Mouse (Mus musculus): Measurements from ENCODE around the gene Parva. TPM values are rescaled to one million over a fixed set of nuclear protein-coding genes. Genes with fewer than 3 reads are reported as not detected.

Parva gene
- polyA plus RNA-seq, 1 experiment from 2014 or later, result 47.2 TPM

- H3K27me3 ChIP-seq (ENCODE audit: control insufficient read depth, insufficient read depth, low read length), result no peaks in the 10 kb centered on the region
- no peak overlapping the region for H3K4me3 ChIP-seq (ENCODE audit: low read depth, low read length)
- no peak overlapping the region for H3K9ac ChIP-seq (ENCODE audit: low read depth, low read length)
- H3K27ac ChIP-seq (ENCODE audit: low read depth, low read length), result peak overlapping the region; percentile 67
- H3K36me3 ChIP-seq (ENCODE audit: control insufficient read depth, insufficient read depth, low read length), result no peaks in the 10 kb centered on the region
- 23% methylated on average over 9 of the region's 9 CpGs for WGBS
- H3K9me3 ChIP-seq (ENCODE audit: control insufficient read depth, low read length), result no peaks in the 10 kb centered on the region
- no peak overlapping the region for H3K4me2 ChIP-seq (replicated peaks; ENCODE audit: low read depth, low read length)
- ATAC-seq (ENCODE audit: low FRiP score), result 0 out of 2 replicates have a peak, but pooled peaks have one; percentile 22
- DNase-seq (ENCODE audit: low spot score), result no peak
- H3K4me1 ChIP-seq (replicated peaks; ENCODE audit: control insufficient read depth, insufficient read depth, low read length), result peaks cover 5% of the 10 kb centered on the region
Measured at GRCm38 (mm10) chr7:112444985-112445367, 17.7 kb downstream of the Parva start.

GRCm38 (mm10) chr7:112446498-112446897 lies 19.2 kb downstream of the Parva start:
- WGBS, result 94% methylated on average over 4 of the region's 4 CpGs

GRCm38 (mm10) chr7:112449954-112450700 lies 22.8 kb downstream of the Parva start:
- no peak overlapping the region for H3K9ac ChIP-seq (ENCODE audit: low read depth, low read length)
- WGBS, result 86% methylated on average over 8 of the region's 8 CpGs
- H3K27ac ChIP-seq (ENCODE audit: low read depth, low read length), result no peak overlapping the region
- no peak overlapping the region for H3K4me2 ChIP-seq (replicated peaks; ENCODE audit: low read depth, low read length)
- no peaks in the 10 kb centered on the region for H3K9me3 ChIP-seq (ENCODE audit: control insufficient read depth, low read length)
- H3K4me3 ChIP-seq (ENCODE audit: low read depth, low read length), result no peak overlapping the region
- DNase-seq (ENCODE audit: low spot score) (no peak), ATAC-seq (ENCODE audit: low FRiP score) (no peak)
- H3K27me3 ChIP-seq (ENCODE audit: control insufficient read depth, insufficient read depth, low read length), result no peaks in the 10 kb centered on the region
- H3K36me3 ChIP-seq (ENCODE audit: control insufficient read depth, insufficient read depth, low read length), result no peaks in the 10 kb centered on the region
- no peaks in the 10 kb centered on the region for H3K4me1 ChIP-seq (replicated peaks; ENCODE audit: control insufficient read depth, insufficient read depth, low read length)

More at GRCm38 (mm10) chr7:112446498-112446897, 19.2 kb downstream of the Parva start:
- H3K9me3 ChIP-seq (ENCODE audit: control insufficient read depth, low read length), result no peaks in the 10 kb centered on the region
- H3K27ac ChIP-seq (ENCODE audit: low read depth, low read length), result no peak overlapping the region
- peaks cover 5% of the 10 kb centered on the region for H3K4me1 ChIP-seq (replicated peaks; ENCODE audit: control insufficient read depth, insufficient read depth, low read length)
- no peaks in the 10 kb centered on the region for H3K36me3 ChIP-seq (ENCODE audit: control insufficient read depth, insufficient read depth, low read length)
- no peak for DNase-seq (ENCODE audit: low spot score)
- no peak for ATAC-seq (ENCODE audit: low FRiP score)
- no peak overlapping the region for H3K9ac ChIP-seq (ENCODE audit: low read depth, low read length)
- H3K4me3 ChIP-seq (ENCODE audit: low read depth, low read length), result no peak overlapping the region
- no peak overlapping the region for H3K4me2 ChIP-seq (replicated peaks; ENCODE audit: low read depth, low read length)
- H3K27me3 ChIP-seq (ENCODE audit: control insufficient read depth, insufficient read depth, low read length), result no peaks in the 10 kb centered on the region

- no peak overlapping the region for H3K9ac ChIP-seq (ENCODE audit: low read depth, low read length)
- H3K4me2 ChIP-seq (replicated peaks; ENCODE audit: low read depth, low read length), result no peak overlapping the region
- H3K27ac ChIP-seq (ENCODE audit: low read depth, low read length), result no peak overlapping the region
- 68% methylated on average over 5 of the region's 5 CpGs for WGBS
- ATAC-seq (ENCODE audit: low FRiP score), result no peak
- H3K27me3 ChIP-seq (ENCODE audit: control insufficient read depth, insufficient read depth, low read length), result no peaks in the 10 kb centered on the region
- H3K9me3 ChIP-seq (ENCODE audit: control insufficient read depth, low read length), result no peaks in the 10 kb centered on the region
- no peaks in the 10 kb centered on the region for H3K36me3 ChIP-seq (ENCODE audit: control insufficient read depth, insufficient read depth, low read length)
- no peaks in the 10 kb centered on the region for H3K4me1 ChIP-seq (replicated peaks; ENCODE audit: control insufficient read depth, insufficient read depth, low read length)
- no peak overlapping the region for H3K4me3 ChIP-seq (ENCODE audit: low read depth, low read length)
- DNase-seq (ENCODE audit: low spot score), result no peak
Measured at GRCm38 (mm10) chr7:112452471-112452870, 25.2 kb downstream of the Parva start.

- WGBS, result 13% methylated on average over 3 of the region's 3 CpGs
- Histone ChIP-seq H3K36me3 (ENCODE audit: control insufficient read depth, insufficient read depth, low read length) (no peaks in the 10 kb centered on the region), H3K9me3 (ENCODE audit: control insufficient read depth, low read length) (no peaks in the 10 kb centered on the region), H3K27me3 (ENCODE audit: control insufficient read depth, insufficient read depth, low read length) (no peaks in the 10 kb centered on the region), H3K4me3 (ENCODE audit: low read depth, low read length) (no peak overlapping the region), H3K9ac (ENCODE audit: low read depth, low read length) (no peak overlapping the region), H3K4me2 (replicated peaks; ENCODE audit: low read depth, low read length) (no peak overlapping the region), H3K4me1 (replicated peaks; ENCODE audit: control insufficient read depth, insufficient read depth, low read length) (no peaks in the 10 kb centered on the region), H3K27ac (ENCODE audit: low read depth, low read length) (no peak overlapping the region)
- DNase-seq (ENCODE audit: low spot score) (no peak), ATAC-seq (ENCODE audit: low FRiP score) (no peak)
Measured at GRCm38 (mm10) chr7:112453805-112454214, 26.5 kb downstream of the Parva start.

- 59% methylated on average over 6 of the region's 6 CpGs for WGBS
- DNase-seq (ENCODE audit: low spot score), result no peak
- no peak overlapping the region for H3K9ac ChIP-seq (ENCODE audit: low read depth, low read length)
- H3K9me3 ChIP-seq (ENCODE audit: control insufficient read depth, low read length), result no peaks in the 10 kb centered on the region
- no peak overlapping the region for H3K27ac ChIP-seq (ENCODE audit: low read depth, low read length)
- H3K36me3 ChIP-seq (ENCODE audit: control insufficient read depth, insufficient read depth, low read length), result no peaks in the 10 kb centered on the region
- no peaks in the 10 kb centered on the region for H3K4me1 ChIP-seq (replicated peaks; ENCODE audit: control insufficient read depth, insufficient read depth, low read length)
- no peak overlapping the region for H3K4me2 ChIP-seq (replicated peaks; ENCODE audit: low read depth, low read length)
- ATAC-seq (ENCODE audit: low FRiP score), result no peak
- H3K27me3 ChIP-seq (ENCODE audit: control insufficient read depth, insufficient read depth, low read length), result no peaks in the 10 kb centered on the region
- no peak overlapping the region for H3K4me3 ChIP-seq (ENCODE audit: low read depth, low read length)
Measured at GRCm38 (mm10) chr7:112454380-112454779, 27.1 kb downstream of the Parva start.

- DNase-seq (ENCODE audit: low spot score) (no peak), ATAC-seq (ENCODE audit: low FRiP score) (no peak)
- no peaks in the 10 kb centered on the region for H3K4me1 ChIP-seq (replicated peaks; ENCODE audit: control insufficient read depth, insufficient read depth, low read length)
- H3K27me3 ChIP-seq (ENCODE audit: control insufficient read depth, insufficient read depth, low read length), result no peaks in the 10 kb centered on the region
- no peak overlapping the region for H3K4me3 ChIP-seq (ENCODE audit: low read depth, low read length)
- no peaks in the 10 kb centered on the region for H3K36me3 ChIP-seq (ENCODE audit: control insufficient read depth, insufficient read depth, low read length)
- 94% methylated on average over 2 of the region's 2 CpGs for WGBS
- H3K9me3 ChIP-seq (ENCODE audit: control insufficient read depth, low read length), result no peaks in the 10 kb centered on the region
- no peak overlapping the region for H3K4me2 ChIP-seq (replicated peaks; ENCODE audit: low read depth, low read length)
- no peak overlapping the region for H3K27ac ChIP-seq (ENCODE audit: low read depth, low read length)
- H3K9ac ChIP-seq (ENCODE audit: low read depth, low read length), result no peak overlapping the region
Measured at GRCm38 (mm10) chr7:112454951-112455350, 27.6 kb downstream of the Parva start.

GRCm38 (mm10) chr7:112455566-112456110 lies 28.3 kb downstream of the Parva start:
- Histone ChIP-seq H3K4me3 (ENCODE audit: low read depth, low read length) (no peak overlapping the region), H3K27ac (ENCODE audit: low read depth, low read length) (no peak overlapping the region), H3K9ac (ENCODE audit: low read depth, low read length) (no peak overlapping the region), H3K9me3 (ENCODE audit: control insufficient read depth, low read length) (no peaks in the 10 kb centered on the region), H3K27me3 (ENCODE audit: control insufficient read depth, insufficient read depth, low read length) (no peaks in the 10 kb centered on the region), H3K4me2 (replicated peaks; ENCODE audit: low read depth, low read length) (no peak overlapping the region), H3K4me1 (replicated peaks; ENCODE audit: control insufficient read depth, insufficient read depth, low read length) (no peaks in the 10 kb centered on the region), H3K36me3 (ENCODE audit: control insufficient read depth, insufficient read depth, low read length) (no peaks in the 10 kb centered on the region)
- ATAC-seq (ENCODE audit: low FRiP score) (no peak), DNase-seq (ENCODE audit: low spot score) (no peak)
- WGBS, result 88% methylated on average over 5 of the region's 5 CpGs

GRCm38 (mm10) chr7:112457373-112457772 lies 30.1 kb downstream of the Parva start:
- Histone ChIP-seq H3K4me3 (ENCODE audit: low read depth, low read length) (no peak overlapping the region), H3K27me3 (ENCODE audit: control insufficient read depth, insufficient read depth, low read length) (no peaks in the 10 kb centered on the region), H3K4me1 (replicated peaks; ENCODE audit: control insufficient read depth, insufficient read depth, low read length) (no peaks in the 10 kb centered on the region), H3K36me3 (ENCODE audit: control insufficient read depth, insufficient read depth, low read length) (no peaks in the 10 kb centered on the region), H3K27ac (ENCODE audit: low read depth, low read length) (no peak overlapping the region), H3K9me3 (ENCODE audit: control insufficient read depth, low read length) (no peaks in the 10 kb centered on the region), H3K9ac (ENCODE audit: low read depth, low read length) (no peak overlapping the region), H3K4me2 (replicated peaks; ENCODE audit: low read depth, low read length) (no peak overlapping the region)
- WGBS, result 89% methylated on average over 4 of the region's 4 CpGs
- DNase-seq (ENCODE audit: low spot score) (no peak), ATAC-seq (ENCODE audit: low FRiP score) (no peak)
